Mouse (Mus musculus): ENCODE measurements at regions not wholly inside any gene's neighbourhood (a gene's known extent, or its start where the extent isn't known, plus 50 kb on each side); places are given as distances from the start of the nearest gene placed in this dataset.

GRCm38 (mm10) chr3:124501427-124501826 lies 75.6 kb upstream of the 1700006A11Rik start:
- DNase-seq, result no peak

- peak; percentile 4 to 13 for DNase-seq
These were observed 70.2 kb upstream of the 1700006A11Rik start for GRCm38 (mm10) chr3:124496072-124496471.

All from cerebellum, postnatal 14 days (tissue).